Mouse (Mus musculus) forebrain, embryonic 14.5 days (tissue): ENCODE results near the gene Gm9844. TPM values are rescaled to one million over a fixed set of nuclear protein-coding genes. Genes with fewer than 3 reads are reported as not detected.
A peak's percentile ranks its signal among the peaks of the same experiment; 100 is the strongest.
"Not testable (repeated sequence)": the region's sequence is repeated elsewhere in the genome, so short reads cannot be mapped to it uniquely, and the experiment has no call there.

Experiments used
- ATAC-seq: fragments of 200-750 bp; cut with Nextera tagmentation; 2 replicates; pipeline ENCODE4 v1.8.0; 2017; ENCODE audit warnings: mild to moderate bottlenecking, moderate library complexity
- DNase-seq: peaks from one replicate; pipeline ENCODE4 v3.0.0-alpha.2; 2015; ENCODE audit warnings: low spot score
- H3K27ac ChIP-seq: fragments of 300-500 bp; sonication (generic); 2 replicates; pipeline ENCODE4 v1.5.1; 2014; ENCODE audit warnings: low read depth, mild to moderate bottlenecking, control low read depth, low read length, moderate library complexity
- H3K27me3 ChIP-seq: fragments of 300-500 bp; sonication (generic); replicated peaks from 2 replicates; pipeline ENCODE4 v1.6.1; 2014; ENCODE audit warnings: low read length, control low read depth, mixed read lengths; ENCODE audit not compliant: control insufficient read depth, insufficient read depth
- H3K36me3 ChIP-seq: fragments of 300-500 bp; sonication (generic); 2 replicates; pipeline ENCODE4 v1.6.1; 2014; ENCODE audit warnings: low read length, control low read depth; ENCODE audit not compliant: control insufficient read depth, insufficient read depth
- H3K4me1 ChIP-seq: fragments of 300-500 bp; sonication (generic); 2 replicates; pipeline ENCODE4 v1.6.1; 2014; ENCODE audit warnings: antibody characterized with exemption, low read length, control low read depth; ENCODE audit not compliant: control insufficient read depth, insufficient read depth
- H3K4me2 ChIP-seq: fragments of 300-500 bp; sonication (generic); 2 replicates; pipeline ENCODE4 v1.6.1; 2014; ENCODE audit warnings: mild to moderate bottlenecking, control low read depth, low read length
- H3K4me3 ChIP-seq: fragments of 300-500 bp; sonication (generic); 2 replicates; pipeline ENCODE4 v1.5.1; 2014; ENCODE audit warnings: low read depth, low read length, control low read depth
- H3K9ac ChIP-seq: fragments of 300-500 bp; sonication (generic); 2 replicates; pipeline ENCODE4 v1.6.1; 2014; ENCODE audit warnings: mild to moderate bottlenecking, low read length, control low read depth, moderate library complexity
- H3K9me3 ChIP-seq: fragments of 300-500 bp; sonication (generic); replicated peaks from 2 replicates; pipeline ENCODE4 v1.6.1; 2016; ENCODE audit warnings: low read length, control low read depth, mixed read lengths; ENCODE audit not compliant: control insufficient read depth
- WGBS: fragments of 180-500 bp; shearing (Covaris S2); extraction: QIAGEN DNeasy Blood & Tissue Kit; methylation state at CpG from one replicate; pipeline ENCODE4 v1.1.7; 2014; 5-methylcytosine and 5-hydroxymethylcytosine counted together
- polyA plus RNA-seq: library from polyadenylated mRNA; unstranded; fragments of >200 nt; fragmentation: Nextera tagmentation; extraction: Ambion mirVana; gene quantifications from 2 replicates; pipeline ENCODE4 v1.2.1, GENCODE M21; 2014

The Gm9844 gene
- polyA plus RNA-seq, 1 experiment from 2014 or later = 36.6 TPM

DNA sequence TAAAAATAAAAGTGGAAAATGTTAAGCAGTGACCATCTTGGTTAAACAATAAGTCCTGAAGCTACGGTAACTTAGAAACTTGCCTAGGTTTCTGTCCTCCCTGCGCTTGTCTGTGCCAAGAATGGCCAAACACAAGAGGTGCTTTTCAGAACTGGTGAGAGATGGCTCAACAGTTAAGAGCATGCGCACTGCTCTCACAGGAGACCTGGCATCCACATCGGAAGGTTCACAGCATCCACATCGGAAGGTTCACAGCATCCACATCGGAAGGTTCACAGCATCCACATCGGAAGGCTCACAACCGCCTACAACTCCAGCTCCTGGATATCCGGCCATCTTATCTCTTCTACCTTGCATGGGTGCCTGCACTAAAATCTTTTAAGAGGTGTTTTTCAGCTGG lies 16.8 kb upstream of the Gm9844 start:
- WGBS = 85% methylated on average over 9 of the region's 9 CpGs
- no peak for ATAC-seq

DNA sequence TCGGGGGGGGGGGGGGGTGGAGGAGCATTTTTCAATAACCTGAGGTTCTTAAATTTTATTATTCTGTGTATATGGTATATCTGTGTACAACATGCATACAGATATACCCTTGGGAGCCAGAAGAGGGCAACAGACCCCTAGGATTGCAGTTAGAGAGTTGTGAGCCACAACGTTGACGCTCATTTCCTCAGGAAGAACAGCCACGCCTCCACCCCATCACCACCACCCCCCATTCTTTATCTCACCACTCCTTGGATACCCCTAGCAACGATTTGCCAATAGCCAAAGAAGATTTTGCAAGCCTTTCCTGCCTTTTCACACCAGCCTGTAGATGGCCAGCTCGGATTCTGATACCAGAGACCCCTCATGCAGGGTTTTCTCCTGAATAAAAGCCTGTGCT lies 16.3 kb upstream of the Gm9844 start:
- DNase-seq (peak; percentile 56), ATAC-seq (peak; percentile 46; the same call in 1 of the 2 replicates)
- Histone ChIP-seq H3K27ac (0 out of 2 replicates have a peak overlapping the region, but pooled peaks have one; percentile 11), H3K4me3 (no peak overlapping the region), H3K27me3 (no peaks in the 10 kb centered on the region), H3K9ac (no peak overlapping the region), H3K4me2 (no peak overlapping the region), H3K9me3 (no peaks in the 10 kb centered on the region), H3K4me1 (no peaks in the 10 kb centered on the region), H3K36me3 (no peaks in the 10 kb centered on the region)
- 2% methylated on average over 6 of the region's 6 CpGs for WGBS

More for the DNA sequence above, 16.8 kb upstream of the Gm9844 start:
- DNase-seq = no peak
- Histone ChIP-seq H3K36me3 (no peaks in the 10 kb centered on the region), H3K27me3 (no peaks in the 10 kb centered on the region), H3K4me2 (no peak overlapping the region), H3K27ac (no peak overlapping the region), H3K4me1 (no peaks in the 10 kb centered on the region), H3K4me3 (no peak overlapping the region), H3K9ac (no peak overlapping the region), H3K9me3 (no peaks in the 10 kb centered on the region)

DNA sequence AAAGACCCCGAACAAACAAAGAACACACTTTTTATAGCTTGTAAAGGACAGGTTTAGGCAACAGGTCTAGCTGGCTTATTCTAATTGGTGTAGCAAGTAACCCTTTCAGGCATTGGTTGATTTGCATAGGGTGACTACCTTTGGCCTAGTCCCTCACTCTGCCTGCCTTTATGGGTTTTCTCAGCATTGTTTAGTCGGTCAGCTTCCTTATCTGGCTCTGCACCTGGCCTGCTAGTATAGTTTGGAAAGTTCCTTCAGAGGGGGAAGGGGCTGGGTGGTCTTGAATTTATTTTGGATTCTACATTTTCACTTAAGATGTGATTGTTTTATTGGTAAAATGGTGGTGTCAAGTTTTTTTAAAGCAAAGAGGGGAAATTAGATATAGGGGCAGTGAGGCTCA lies 15.4 kb upstream of the Gm9844 start:
- H3K27ac ChIP-seq, H3K36me3 ChIP-seq: not testable (repeated sequence)

DNA sequence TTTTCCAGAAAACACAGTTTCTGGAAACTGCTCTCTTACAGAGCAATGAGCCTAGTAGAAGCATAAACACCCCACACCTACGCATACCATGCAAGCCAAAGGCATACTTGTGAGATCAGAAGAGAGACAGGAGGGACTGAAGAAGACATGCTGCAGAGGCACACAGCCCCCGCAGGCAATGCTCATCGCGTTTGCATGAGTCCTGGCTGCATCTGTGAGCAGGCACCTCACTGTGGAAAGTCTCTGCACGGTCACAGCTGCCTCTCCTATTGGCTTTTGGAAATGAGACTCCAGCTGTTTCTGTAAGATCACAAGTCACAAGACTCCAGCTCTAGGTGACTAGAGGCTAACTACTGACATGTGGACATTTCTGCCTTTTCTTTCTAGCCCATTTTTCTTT lies 11.9 kb upstream of the Gm9844 start:
- Histone ChIP-seq H3K9ac (no peak overlapping the region), H3K36me3 (no peaks in the 10 kb centered on the region), H3K27ac (no peak overlapping the region), H3K4me2 (no peak overlapping the region), H3K4me3 (no peak overlapping the region), H3K9me3 (no peaks in the 10 kb centered on the region), H3K4me1 (no peaks in the 10 kb centered on the region), H3K27me3 (no peaks in the 10 kb centered on the region)
- DNase-seq (no peak), ATAC-seq (no peak)
- 33% methylated on average over 5 of the region's 5 CpGs for WGBS

More for the DNA sequence above, 15.4 kb upstream of the Gm9844 start:
- WGBS = 17% methylated on average over 2 of the region's 2 CpGs
- not testable (repeated sequence) for H3K4me3 ChIP-seq, H3K4me2 ChIP-seq, H3K9me3 ChIP-seq, DNase-seq, H3K9ac ChIP-seq, H3K27me3 ChIP-seq, ATAC-seq, H3K4me1 ChIP-seq

DNA sequence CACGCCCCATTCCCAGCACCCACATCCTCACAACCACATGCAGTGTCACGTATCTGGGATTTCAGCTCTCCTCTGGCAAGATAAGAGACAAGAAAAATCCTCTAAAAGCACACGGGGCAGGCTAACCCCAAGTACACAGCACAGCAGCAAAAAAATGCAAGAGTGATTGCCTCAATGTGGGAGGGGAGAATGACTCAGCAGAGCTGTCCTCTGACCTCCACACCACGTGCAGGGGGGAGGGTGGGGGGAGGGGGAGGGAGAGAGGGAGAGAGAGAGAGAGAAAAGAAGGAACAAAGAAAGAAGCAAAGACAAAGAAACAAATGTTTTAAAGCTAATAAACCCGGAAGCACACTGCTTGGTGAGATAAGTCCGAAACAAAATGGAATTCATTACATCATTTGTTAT lies 11.1 kb upstream of the Gm9844 start:
- no peak for DNase-seq
- Histone ChIP-seq H3K27me3 (no peaks in the 10 kb centered on the region), H3K9me3 (no peaks in the 10 kb centered on the region), H3K4me2 (no peak overlapping the region), H3K36me3 (no peaks in the 10 kb centered on the region), H3K4me3 (no peak overlapping the region), H3K9ac (no peak overlapping the region), H3K27ac (no peak overlapping the region), H3K4me1 (no peaks in the 10 kb centered on the region)
- WGBS = 43% methylated on average over 6 of the region's 6 CpGs
- ATAC-seq = no peak

DNA sequence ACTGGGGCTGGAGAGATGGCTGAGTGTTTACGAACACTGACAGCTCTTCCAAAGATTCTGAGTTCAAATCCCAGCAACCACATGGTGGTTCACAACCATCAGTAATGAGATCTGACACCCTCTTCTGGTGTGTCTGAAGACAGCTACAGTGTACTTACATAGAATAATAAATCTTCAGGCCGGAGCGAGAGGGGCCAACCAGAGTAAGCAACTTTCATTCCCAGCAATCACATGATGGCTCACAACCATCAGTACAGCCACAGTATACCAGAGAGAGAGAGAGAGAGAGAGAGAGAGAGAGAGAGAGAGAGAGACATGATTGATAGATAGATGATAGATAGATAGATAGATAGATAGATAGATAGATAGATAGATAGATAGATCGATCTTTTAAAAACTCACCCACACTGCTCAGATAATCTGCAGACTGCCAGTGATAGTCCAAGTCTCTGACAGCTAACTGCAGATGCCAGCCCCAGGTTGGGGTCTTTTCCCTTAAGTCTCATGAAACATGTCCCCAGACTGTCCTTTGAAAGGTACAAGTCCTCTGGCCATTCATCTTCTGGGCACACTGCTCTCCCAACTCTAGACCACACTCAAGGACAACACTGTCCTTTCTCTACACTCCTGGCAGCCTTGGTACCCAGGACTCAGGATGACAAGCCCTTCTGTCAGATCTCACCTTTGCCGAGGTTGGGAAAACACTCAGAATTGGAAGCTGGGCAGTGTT lies 10.3 kb upstream of the Gm9844 start:
- 79% methylated on average over 5 of the region's 5 CpGs for WGBS
- no peaks in the 10 kb centered on the region for H3K27me3 ChIP-seq
- ATAC-seq = no peak

DNA sequence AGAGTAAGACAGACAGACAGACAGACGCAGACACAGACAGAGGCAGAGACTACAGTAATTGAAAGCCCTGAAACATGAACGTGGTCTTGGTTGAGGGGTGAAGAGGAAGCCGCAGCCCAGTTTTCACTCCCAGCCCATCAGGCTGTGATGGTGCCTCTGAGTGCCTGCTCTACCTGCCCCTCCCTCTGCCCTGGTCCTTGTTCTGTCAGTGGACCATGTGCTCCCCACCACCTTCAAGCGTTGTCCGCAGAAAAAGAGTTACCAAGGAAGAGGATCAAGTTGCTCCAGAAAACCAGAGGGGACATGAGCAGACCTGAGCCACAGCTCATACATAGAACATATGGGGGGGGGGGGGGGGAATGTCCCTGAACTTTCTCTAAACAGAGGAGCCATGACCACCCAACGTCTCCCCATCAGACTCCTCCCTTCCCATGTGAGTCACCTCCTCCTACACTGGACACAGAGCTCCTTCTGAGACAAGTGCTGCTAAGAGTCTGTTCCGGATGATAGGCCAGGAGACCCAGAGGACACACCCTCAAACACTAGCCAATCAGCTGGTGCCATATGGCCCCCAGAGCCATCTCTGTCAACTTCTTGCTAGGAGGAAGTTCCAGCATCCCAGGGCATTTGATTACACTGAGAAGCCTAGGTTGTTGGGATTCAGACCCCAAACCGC lies 9.3 kb upstream of the Gm9844 start:
- Histone ChIP-seq H3K4me2 (no peak overlapping the region), H3K9me3 (no peaks in the 10 kb centered on the region), H3K27me3 (no peaks in the 10 kb centered on the region), H3K36me3 (no peaks in the 10 kb centered on the region), H3K9ac (no peak overlapping the region), H3K27ac (no peak overlapping the region), H3K4me1 (no peaks in the 10 kb centered on the region), H3K4me3 (no peak overlapping the region)
- ATAC-seq (no peak), DNase-seq (no peak)
- 85% methylated on average over 8 of the region's 8 CpGs for WGBS

More for the DNA sequence above, 10.3 kb upstream of the Gm9844 start:
- Histone ChIP-seq H3K27ac (no peak overlapping the region), H3K4me3 (no peak overlapping the region), H3K4me1 (no peaks in the 10 kb centered on the region), H3K9me3 (no peaks in the 10 kb centered on the region), H3K9ac (no peak overlapping the region), H3K4me2 (no peak overlapping the region), H3K36me3 (no peaks in the 10 kb centered on the region)
- no peak for DNase-seq

DNA sequence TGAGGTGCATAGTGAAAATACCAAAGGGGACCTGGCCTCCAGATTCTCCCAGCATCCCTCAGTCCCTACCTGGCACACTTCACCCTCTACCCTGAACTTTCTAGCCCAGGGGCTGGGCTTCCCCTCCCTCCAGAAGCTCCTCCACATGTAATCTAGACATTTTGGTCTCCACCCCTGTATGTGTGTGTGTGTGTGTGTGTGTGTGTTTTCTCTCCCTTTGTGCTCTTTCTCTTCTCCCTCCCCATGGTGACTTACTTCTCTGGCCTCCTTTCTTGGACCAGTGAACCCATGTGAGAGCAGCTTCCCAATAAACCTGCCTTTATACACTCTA lies 8.8 kb upstream of the Gm9844 start:
- no peaks in the 10 kb centered on the region for H3K27me3 ChIP-seq

DNA sequence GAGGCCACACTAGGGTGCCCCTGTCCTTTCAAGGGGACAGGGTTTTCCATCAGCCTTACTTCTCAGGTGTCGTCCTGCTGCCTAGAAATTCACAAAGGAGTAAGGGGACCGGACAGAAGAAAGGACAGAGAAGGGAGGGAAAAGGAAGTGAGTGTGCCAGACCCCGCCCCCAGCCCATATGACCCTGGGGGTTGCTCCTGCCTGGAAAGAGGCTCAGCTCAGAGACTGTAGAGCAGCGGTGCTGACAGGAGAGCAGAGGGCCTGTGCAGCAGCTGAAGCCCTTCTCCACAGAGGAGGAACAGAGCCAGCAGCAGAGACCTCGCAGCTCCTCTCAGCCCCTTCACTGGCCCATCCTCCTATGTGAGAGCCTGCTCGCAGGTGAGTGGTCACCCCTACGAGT lies 8.3 kb upstream of the Gm9844 start:
- H3K27me3 ChIP-seq = no peaks in the 10 kb centered on the region
- no peak overlapping the region for H3K27ac ChIP-seq
- ATAC-seq = no peak
- no peak overlapping the region for H3K4me3 ChIP-seq
- no peak overlapping the region for H3K9ac ChIP-seq
- H3K9me3 ChIP-seq = no peaks in the 10 kb centered on the region
- no peaks in the 10 kb centered on the region for H3K36me3 ChIP-seq
- no peaks in the 10 kb centered on the region for H3K4me1 ChIP-seq
- WGBS = 51% methylated on average over 7 of the region's 7 CpGs
- H3K4me2 ChIP-seq = no peak overlapping the region
- DNase-seq = no peak

More for the DNA sequence above, 8.8 kb upstream of the Gm9844 start:
- Histone ChIP-seq H3K36me3 (no peaks in the 10 kb centered on the region), H3K9me3 (no peaks in the 10 kb centered on the region), H3K4me3 (no peak overlapping the region), H3K27ac (no peak overlapping the region), H3K4me1 (no peaks in the 10 kb centered on the region), H3K4me2 (no peak overlapping the region), H3K9ac (no peak overlapping the region)
- DNase-seq (no peak), ATAC-seq (no peak)
